Comparison of ENCODE assay signal across 14 mouse cellular contexts in genomic region chr11:34297698-34298378, GRCm38 (mm10). TPM values are rescaled to one million over a fixed set of nuclear protein-coding genes. Genes with fewer than 3 reads are reported as not detected.
DNase-seq lines count a peak whose midpoint lies in the region; ATAC-seq lines count a peak whose summit lies in the region.
"Had no signal": no experiment of that assay in that cellular context is flagged by ENCODE, and none has a peak within 500 bp of the region (broad histone marks: within the 10 kb centered on the region; RNA-seq: fewer than 3 reads in every experiment).

No protein-coding gene starts in this region.

- H3K4me1 ChIP-seq in forebrain, embryonic 11.5 days (replicated peaks; ENCODE audit: control insufficient read depth, insufficient read depth, low read length), result no peaks in the 10 kb centered on the region
- H3K4me1 ChIP-seq in hindbrain, embryonic 12.5 days, result 0 out of 2 replicates have a peak, but pooled peaks cover 9% of the 10 kb centered on the region
- H3K4me1 ChIP-seq in midbrain, embryonic 13.5 days (replicated peaks), result peaks cover 16% of the 10 kb centered on the region
- no peaks in the 10 kb centered on the region for H3K4me1 ChIP-seq in intestine, embryonic 16.5 days (ENCODE audit: control insufficient read depth, insufficient read depth, low read length)
- H3K4me1 ChIP-seq: limb, embryonic 12.5 days had no signal

- H3K4me3 ChIP-seq in forebrain, embryonic 11.5 days (ENCODE audit: low read depth, low read length), result no peak overlapping the region
- H3K4me3 ChIP-seq in hindbrain, embryonic 12.5 days, result no peak overlapping the region
- H3K4me3 ChIP-seq in midbrain, embryonic 13.5 days (replicated peaks), result no peak overlapping the region
- no peak overlapping the region for H3K4me3 ChIP-seq in intestine, embryonic 16.5 days (ENCODE audit: low read length)
- H3K4me3 ChIP-seq: limb, embryonic 12.5 days had no signal

- peak; percentile 14 for DNase-seq in Muller cell, postnatal 12 days (ENCODE audit: inconsistent ontology term)
- DNase-seq in forebrain, embryonic 11.5 days (ENCODE audit: low spot score), result no peak
- DNase-seq in retina, postnatal 1 day, result no peak
- no peak for DNase-seq in adipocyte (ENCODE audit: low spot score)
- DNase-seq in layer of hippocampus, postnatal 10 days (ENCODE audit: low spot score in 2 of 2), result no peak
- DNase-seq: adrenal gland, postnatal 10 days; B cell, adult 2 months; cerebellum, postnatal 10 days; kidney, adult 2 months; kidney, postnatal 4 days had no signal

- peak; percentile 86 for ATAC-seq in forebrain, embryonic 11.5 days (replicated peaks; ENCODE audit: low FRiP score)
- ATAC-seq in hindbrain, embryonic 12.5 days (ENCODE audit: low FRiP score), result peak; percentile 89
- peak; percentile 96 for ATAC-seq in midbrain, embryonic 13.5 days
- no peak for ATAC-seq in intestine, embryonic 16.5 days

- no peaks in the 10 kb centered on the region for H3K9me3 ChIP-seq in forebrain, embryonic 11.5 days (ENCODE audit: control insufficient read depth, low read length)
- no peaks in the 10 kb centered on the region for H3K9me3 ChIP-seq in hindbrain, embryonic 12.5 days (replicated peaks)
- H3K9me3 ChIP-seq in midbrain, embryonic 13.5 days, result no peaks in the 10 kb centered on the region
- no peaks in the 10 kb centered on the region for H3K9me3 ChIP-seq in intestine, embryonic 16.5 days (ENCODE audit: control insufficient read depth, low read length)
- H3K9me3 ChIP-seq: limb, embryonic 12.5 days had no signal

- 34% methylated on average over 5 of the region's 5 CpGs for WGBS in forebrain, embryonic 11.5 days
- 46% methylated on average over 5 of the region's 5 CpGs for WGBS in hindbrain, embryonic 12.5 days
- WGBS in midbrain, embryonic 13.5 days, result 32% methylated on average over 5 of the region's 5 CpGs
- 75% methylated on average over 5 of the region's 5 CpGs for WGBS in intestine, embryonic 16.5 days

- H3K9ac ChIP-seq in forebrain, embryonic 11.5 days (ENCODE audit: low read length), result no peak overlapping the region
- no peak overlapping the region for H3K9ac ChIP-seq in hindbrain, embryonic 12.5 days
- H3K9ac ChIP-seq in midbrain, embryonic 13.5 days (replicated peaks), result no peak overlapping the region
- no peak overlapping the region for H3K9ac ChIP-seq in intestine, embryonic 16.5 days (ENCODE audit: low read depth, low read length)
- H3K9ac ChIP-seq: limb, embryonic 12.5 days had no signal

- no peaks in the 10 kb centered on the region for H3K36me3 ChIP-seq in forebrain, embryonic 11.5 days (ENCODE audit: control insufficient read depth, insufficient read depth, low read length)
- H3K36me3 ChIP-seq in hindbrain, embryonic 12.5 days, result no peaks in the 10 kb centered on the region
- no peaks in the 10 kb centered on the region for H3K36me3 ChIP-seq in midbrain, embryonic 13.5 days
- no peaks in the 10 kb centered on the region for H3K36me3 ChIP-seq in intestine, embryonic 16.5 days (ENCODE audit: control insufficient read depth, insufficient read depth, low read length)
- H3K36me3 ChIP-seq: limb, embryonic 12.5 days had no signal

- no peak overlapping the region for H3K27ac ChIP-seq in forebrain, embryonic 11.5 days (ENCODE audit: low read depth, low read length)
- peak overlapping the region; percentile 30; the same call in 1 of the 2 replicates for H3K27ac ChIP-seq in hindbrain, embryonic 12.5 days
- H3K27ac ChIP-seq in midbrain, embryonic 13.5 days, result peak overlapping the region; percentile 48
- H3K27ac ChIP-seq in intestine, embryonic 16.5 days (ENCODE audit: low read length), result no peak overlapping the region
- H3K27ac ChIP-seq: limb, embryonic 12.5 days had no signal

- H3K27me3 ChIP-seq in forebrain, embryonic 11.5 days (ENCODE audit: control insufficient read depth, insufficient read depth, low read length), result no peaks in the 10 kb centered on the region
- H3K27me3 ChIP-seq in hindbrain, embryonic 12.5 days, result no peaks in the 10 kb centered on the region
- H3K27me3 ChIP-seq in midbrain, embryonic 13.5 days, result 0 out of 2 replicates have a peak, but pooled peaks cover 4% of the 10 kb centered on the region
- no peaks in the 10 kb centered on the region for H3K27me3 ChIP-seq in intestine, embryonic 16.5 days (replicated peaks; ENCODE audit: control insufficient read depth, insufficient read depth, low read length)
- H3K27me3 ChIP-seq: limb, embryonic 12.5 days had no signal

- H3K4me2 ChIP-seq in forebrain, embryonic 11.5 days (ENCODE audit: low read depth, low read length, severe bottlenecking), result no peak overlapping the region
- no peak overlapping the region for H3K4me2 ChIP-seq in hindbrain, embryonic 12.5 days (replicated peaks)
- no peak overlapping the region for H3K4me2 ChIP-seq in midbrain, embryonic 13.5 days (replicated peaks)
- no peak overlapping the region for H3K4me2 ChIP-seq in intestine, embryonic 16.5 days (ENCODE audit: low read depth, low read length)
- H3K4me2 ChIP-seq: limb, embryonic 12.5 days had no signal

RNA-seq across cellular contexts. Expression of gene Fam196b, which starts 16.8 kb away (rescaled TPM):
- 0.94 and 1.1 TPM in 2 replicates for polyA plus RNA-seq in forebrain, embryonic 11.5 days (2014; fragmentation: Nextera tagmentation; extraction: Ambion mirVana)
- 2.7 TPM in 2 replicates for polyA plus RNA-seq in hindbrain, embryonic 12.5 days (2016; fragmentation: Nextera tagmentation; extraction: Ambion mirVana)
- 3.2 and 3.4 TPM in 2 replicates for polyA plus RNA-seq in midbrain, embryonic 13.5 days (2015; fragmentation: Nextera tagmentation; extraction: Ambion mirVana)
- 0.15 and 0.29 TPM in 2 replicates for polyA plus RNA-seq in intestine, embryonic 16.5 days (2015; fragmentation: Nextera tagmentation; extraction: Ambion mirVana)
- 1 to 10 TPM in 1 of 2 experiments, under 1 TPM in 1; 0.87 to 1.2 TPM for total RNA-seq in layer of hippocampus, postnatal 10 days (2021)

Comparison
In these comparisons a context has a peak if more than half of its experiments do, and no peak if none do; other contexts are left out.
1. H3K27ac ChIP-seq: peak in hindbrain, embryonic 12.5 days (single experiment) and midbrain, embryonic 13.5 days (single experiment); none in forebrain, embryonic 11.5 days (single experiment) and intestine, embryonic 16.5 days (single experiment).